Mouse (Mus musculus): ENCODE measurements around the gene Gm20924. TPM values are rescaled to one million over a fixed set of nuclear protein-coding genes. Genes with fewer than 3 reads are reported as not detected.

Gene Gm20924
- not detected in 2 replicates for polyA plus RNA-seq (2012; rRNA removed)

DNA sequence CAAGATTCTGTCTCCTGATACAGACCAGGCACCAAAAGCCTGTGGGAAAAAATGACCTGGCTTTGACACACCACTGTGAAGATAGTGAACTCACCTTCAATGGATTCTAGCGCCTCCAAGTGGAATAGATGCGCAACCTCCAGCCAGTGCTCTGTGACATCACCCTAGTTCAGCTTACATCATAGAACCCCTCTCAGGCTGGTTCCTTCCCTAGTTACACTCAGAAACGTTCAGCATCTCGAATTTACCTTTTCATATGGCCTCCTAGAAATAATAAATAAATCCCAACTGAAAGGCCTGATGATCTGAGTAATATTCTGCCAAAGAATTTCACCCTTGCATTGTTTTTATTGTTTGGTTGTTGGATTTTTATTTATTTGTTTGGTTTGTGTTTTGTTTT lies at the start of gene Gm20924:
TSS of gene Gm20924 (minus strand) at position 101 of the 400 bp plus-strand sequence.

Other genes starting within 250 kb of the Gm20924 start
- not detected in 2 replicates for gene Gm20736, start 170.2 kb upstream of the Gm20924 start, polyA plus RNA-seq (2012; rRNA removed)

Data from liver, embryonic 14 days (tissue).